Mouse (Mus musculus): Measurements from ENCODE around the gene Pkd1l3. TPM values are rescaled to one million over a fixed set of nuclear protein-coding genes. Genes with fewer than 3 reads are reported as not detected.

Gene Pkd1l3
- polyA plus RNA-seq, 1 experiment = 0.40 TPM

- Histone ChIP-seq H3K4me3 (ENCODE audit: insufficient read depth, low read depth, low read length) (peak overlapping the region; percentile 83), H3K4me1 (ENCODE audit: control insufficient read depth, insufficient read depth, insufficient read length, low read length) (no peaks in the 10 kb centered on the region), H3K27ac (replicated peaks; ENCODE audit: low read depth, low read length) (no peak overlapping the region)
These were observed 90.4 kb downstream of the Pkd1l3 start for GRCm38 (mm10) chr8:109704565-109705319.

- Histone ChIP-seq H3K27ac (replicated peaks; ENCODE audit: low read depth, low read length) (no peak within 1 kb of the TSS), H3K4me3 (ENCODE audit: insufficient read depth, low read depth, low read length) (peak within 1 kb of the TSS; percentile 83), H3K4me1 (ENCODE audit: control insufficient read depth, insufficient read depth, insufficient read length, low read length) (no peaks in the 10 kb centered on the region)
These were observed 91.2 kb downstream of the Pkd1l3 start, which contains the start of gene Zfp821 for GRCm38 (mm10) chr8:109705320-109706075. Gene Zfp821 (plus strand): TSS chr8:109705546.

GRCm38 (mm10) chr8:109706076-109706873 lies 92.0 kb downstream of the Pkd1l3 start:
- Histone ChIP-seq H3K27ac (replicated peaks; ENCODE audit: low read depth, low read length) (no peak overlapping the region), H3K4me1 (ENCODE audit: control insufficient read depth, insufficient read depth, insufficient read length, low read length) (no peaks in the 10 kb centered on the region)

GRCm38 (mm10) chr8:109706874-109707237 lies 92.5 kb downstream of the Pkd1l3 start:
- Histone ChIP-seq H3K4me1 (ENCODE audit: control insufficient read depth, insufficient read depth, insufficient read length, low read length) (no peaks in the 10 kb centered on the region), H3K4me3 (ENCODE audit: insufficient read depth, low read depth, low read length) (peak overlapping the region; percentile 54), H3K27ac (replicated peaks; ENCODE audit: low read depth, low read length) (no peak overlapping the region)

More at GRCm38 (mm10) chr8:109706076-109706873, 92.0 kb downstream of the Pkd1l3 start:
- peak overlapping the region; percentile 54 for H3K4me3 ChIP-seq (ENCODE audit: insufficient read depth, low read depth, low read length)

GRCm38 (mm10) chr8:109707921-109708320 lies 93.6 kb downstream of the Pkd1l3 start:
- Histone ChIP-seq H3K4me3 (ENCODE audit: insufficient read depth, low read depth, low read length) (no peak overlapping the region), H3K4me1 (ENCODE audit: control insufficient read depth, insufficient read depth, insufficient read length, low read length) (no peaks in the 10 kb centered on the region), H3K27ac (replicated peaks; ENCODE audit: low read depth, low read length) (no peak overlapping the region)

- no peak overlapping the region for H3K27ac ChIP-seq (replicated peaks; ENCODE audit: low read depth, low read length)
- H3K4me3 ChIP-seq (ENCODE audit: insufficient read depth, low read depth, low read length) = no peak overlapping the region
- no peaks in the 10 kb centered on the region for H3K4me1 ChIP-seq (ENCODE audit: control insufficient read depth, insufficient read depth, insufficient read length, low read length)
These were observed 98.2 kb downstream of the Pkd1l3 start for GRCm38 (mm10) chr8:109712521-109712920.

- no peak overlapping the region for H3K4me3 ChIP-seq (ENCODE audit: insufficient read depth, low read depth, low read length)
- no peaks in the 10 kb centered on the region for H3K4me1 ChIP-seq (ENCODE audit: control insufficient read depth, insufficient read depth, insufficient read length, low read length)
- H3K27ac ChIP-seq (replicated peaks; ENCODE audit: low read depth, low read length) = no peak overlapping the region
These were observed 100.6 kb downstream of the Pkd1l3 start for GRCm38 (mm10) chr8:109714961-109715360.

Other genes starting within 250 kb of the Pkd1l3 start
- gene Pmfbp1, start 120.5 kb upstream of the Pkd1l3 start, polyA plus RNA-seq (2012; ENCODE audit: insufficient read depth, insufficient read length, missing spikeins) = not detected in 2 replicates
- 10.5 and 11.9 TPM in 2 replicates for gene Dhx38, start 48.7 kb upstream of the Pkd1l3 start, polyA plus RNA-seq (2012; ENCODE audit: insufficient read depth, insufficient read length, missing spikeins)
- 21.2 and 29.4 TPM in 2 replicates for gene Txnl4b, start 48.6 kb upstream of the Pkd1l3 start, polyA plus RNA-seq (2012; ENCODE audit: insufficient read depth, insufficient read length, missing spikeins)
- gene Hp, start 35.3 kb upstream of the Pkd1l3 start, polyA plus RNA-seq (2012; ENCODE audit: insufficient read depth, insufficient read length, missing spikeins) = 699 and 1,976 TPM in 2 replicates
- gene Dhodh, start 5.8 kb upstream of the Pkd1l3 start, polyA plus RNA-seq (2012; ENCODE audit: insufficient read depth, insufficient read length, missing spikeins) = 13.2 and 21.7 TPM in 2 replicates
- 36.1 and 57.8 TPM in 2 replicates for gene Ist1, start 78.7 kb downstream of the Pkd1l3 start, polyA plus RNA-seq (2012; ENCODE audit: insufficient read depth, insufficient read length, missing spikeins)
- 1.3 and 3.2 TPM in 2 replicates for gene Zfp821, start 91.0 kb downstream of the Pkd1l3 start, polyA plus RNA-seq (2012; ENCODE audit: insufficient read depth, insufficient read length, missing spikeins)
- 13.2 and 13.9 TPM in 2 replicates for gene Atxn1l, start 123.2 kb downstream of the Pkd1l3 start, polyA plus RNA-seq (2012; ENCODE audit: insufficient read depth, insufficient read length, missing spikeins)
- gene Ap1g1, start 164.0 kb downstream of the Pkd1l3 start, polyA plus RNA-seq (2012; ENCODE audit: insufficient read depth, insufficient read length, missing spikeins) = 44.4 and 68.3 TPM in 2 replicates